Mouse (Mus musculus): ENCODE measurements at regions not wholly inside any gene's neighbourhood (a gene's known extent, or its start where the extent isn't known, plus 50 kb on each side); places are given as distances from the start of the nearest gene placed in this dataset.

GRCm38 (mm10) chr3:56427201-56427600 lies 243.7 kb upstream of the Nbea start:
- no peak for DNase-seq (ENCODE audit: low spot score in 2 of 2)

GRCm38 (mm10) chr3:56397851-56398496 lies 214.5 kb upstream of the Nbea start:
- DNase-seq (ENCODE audit: low spot score in 2 of 2), result no peak

GRCm38 (mm10) chr3:56393134-56393533 lies 209.6 kb upstream of the Nbea start:
- DNase-seq (ENCODE audit: low spot score in 2 of 2), result no peak

- no peak for DNase-seq (ENCODE audit: low spot score in 2 of 2)
These were observed 196.8 kb upstream of the Nbea start for GRCm38 (mm10) chr3:56380316-56380715.

GRCm38 (mm10) chr3:56379500-56379899 lies 196.0 kb upstream of the Nbea start:
- no peak for DNase-seq (ENCODE audit: low spot score in 2 of 2)

GRCm38 (mm10) chr3:56362543-56362942 lies 179.0 kb upstream of the Nbea start:
- no peak for DNase-seq (ENCODE audit: low spot score in 2 of 2)

GRCm38 (mm10) chr3:56357035-56357701 lies 173.7 kb upstream of the Nbea start:
- no peak for DNase-seq (ENCODE audit: low spot score in 2 of 2)

GRCm38 (mm10) chr3:56356163-56356882 lies 172.8 kb upstream of the Nbea start:
- no peak for DNase-seq (ENCODE audit: low spot score in 2 of 2)
